Mouse (Mus musculus): ENCODE results near the gene Dgkb. TPM values are rescaled to one million over a fixed set of nuclear protein-coding genes. Genes with fewer than 3 reads are reported as not detected.

Dgkb gene
- 0.46 and 0.71 TPM in 2 replicates for polyA plus RNA-seq (2014; fragmentation: Nextera tagmentation; extraction: Ambion mirVana)

DNA sequence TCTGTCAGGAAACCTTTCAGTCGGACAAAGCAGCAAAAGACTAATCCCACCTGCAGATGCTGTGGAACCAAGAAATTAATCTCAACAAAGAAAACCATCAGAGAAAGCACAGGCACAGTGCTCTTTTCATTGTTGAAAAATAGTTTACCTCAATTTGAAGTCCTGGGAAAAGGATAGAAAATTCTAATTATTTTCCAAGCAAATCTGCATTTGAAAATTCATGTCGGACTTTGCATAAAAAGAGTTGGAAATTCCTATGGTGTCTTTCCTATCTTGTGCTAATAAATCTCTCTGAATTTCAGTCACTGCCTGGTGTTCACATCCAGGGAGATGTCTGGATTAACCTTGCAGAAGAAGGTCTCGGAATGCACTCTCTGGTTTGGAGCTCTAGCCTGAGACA is at the start of gene Dgkb:
Gene Dgkb, plus strand, starts transcription at position 301 of the 400 bp plus-strand sequence.
- Histone ChIP-seq H3K4me1 (ENCODE audit: control insufficient read depth, insufficient read depth, low read length) (no peaks in the 10 kb centered on the region), H3K27me3 (ENCODE audit: control insufficient read depth, insufficient read depth, low read length) (no peaks in the 10 kb centered on the region), H3K9me3 (ENCODE audit: control insufficient read depth, low read length) (no peaks in the 10 kb centered on the region), H3K4me2 (no peak within 1 kb of the TSS), H3K27ac (ENCODE audit: low read depth, low read length) (no peak within 1 kb of the TSS), H3K4me3 (ENCODE audit: low read depth, low read length) (no peak within 1 kb of the TSS), H3K36me3 (ENCODE audit: control insufficient read depth, insufficient read depth, low read length) (no peaks in the 10 kb centered on the region), H3K9ac (ENCODE audit: low read length) (no peak within 1 kb of the TSS)
- ATAC-seq (ENCODE audit: low FRiP score): no peak
- DNase-seq (ENCODE audit: low spot score, missing footprints): no peak
- 69% methylated on average over 3 of the region's 3 CpGs for WGBS

DNA sequence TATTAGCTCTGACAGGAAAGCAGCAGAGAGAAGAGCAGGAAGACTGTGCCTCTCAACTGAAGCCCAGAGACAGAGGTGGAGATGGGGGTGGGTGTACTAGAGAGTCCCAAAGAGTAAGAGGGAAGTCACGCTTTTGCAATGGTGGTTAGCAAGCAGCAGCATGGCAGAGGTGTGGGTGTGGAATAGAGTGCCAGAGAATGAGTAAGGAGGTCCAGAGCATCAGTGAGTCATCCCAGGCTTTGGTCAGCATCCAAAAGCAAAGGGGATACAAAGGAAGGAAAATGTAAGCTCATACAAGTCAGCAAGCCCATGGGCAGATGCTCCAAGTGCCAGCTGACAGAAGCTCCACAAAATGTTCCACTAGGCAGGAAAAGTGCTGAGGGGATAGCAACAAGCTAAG is 47.7 kb upstream of the Dgkb start:
- Histone ChIP-seq H3K9me3 (ENCODE audit: control insufficient read depth, low read length) (no peaks in the 10 kb centered on the region), H3K9ac (ENCODE audit: low read length) (no peak overlapping the region), H3K27ac (ENCODE audit: low read depth, low read length) (no peak overlapping the region), H3K4me2 (no peak overlapping the region), H3K27me3 (ENCODE audit: control insufficient read depth, insufficient read depth, low read length) (no peaks in the 10 kb centered on the region), H3K4me3 (ENCODE audit: low read depth, low read length) (no peak overlapping the region), H3K4me1 (ENCODE audit: control insufficient read depth, insufficient read depth, low read length) (0 out of 2 replicates have a peak, but pooled peaks cover 2% of the 10 kb centered on the region), H3K36me3 (ENCODE audit: control insufficient read depth, insufficient read depth, low read length) (no peaks in the 10 kb centered on the region)
- ATAC-seq (ENCODE audit: low FRiP score): no peak
- 93% methylated on average over 1 of the region's 1 CpGs for WGBS
- no peak for DNase-seq (ENCODE audit: low spot score, missing footprints)

DNA sequence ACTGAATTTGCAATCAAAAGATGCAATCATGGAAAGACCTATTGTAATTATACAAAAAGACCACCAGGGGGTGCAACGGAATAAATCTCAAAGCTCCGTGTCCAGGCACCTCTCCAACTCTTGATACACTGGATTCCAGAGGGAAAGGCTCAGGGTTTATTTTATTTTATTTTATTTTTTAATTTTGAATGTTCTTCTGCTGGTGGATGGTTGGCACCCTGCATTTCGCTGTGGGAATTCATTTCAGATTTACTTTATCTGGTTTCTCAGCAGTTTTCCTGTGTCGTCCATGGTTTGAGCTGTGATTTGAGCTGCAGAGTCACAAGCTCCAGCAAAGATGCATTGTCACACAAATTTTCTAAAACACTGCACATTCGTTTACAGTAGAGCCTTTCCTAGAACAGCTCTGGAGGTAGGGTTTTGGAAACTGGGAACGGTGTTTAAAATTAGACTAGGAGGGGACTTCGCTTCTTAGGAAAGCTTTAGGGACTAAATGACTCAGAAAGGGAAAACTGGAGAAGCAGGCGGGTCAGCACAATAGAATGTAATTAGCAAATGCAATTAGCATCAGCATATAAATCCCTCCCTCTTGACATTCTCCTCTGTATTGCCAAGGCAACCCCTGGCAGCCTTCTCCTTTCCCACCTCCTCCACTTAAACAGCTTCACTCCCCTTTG is 43.7 kb upstream of the Dgkb start:
- H3K9me3 ChIP-seq (ENCODE audit: control insufficient read depth, low read length): no peaks in the 10 kb centered on the region
- H3K4me3 ChIP-seq (ENCODE audit: low read depth, low read length): no peak overlapping the region
- peak; percentile 90 for DNase-seq (ENCODE audit: low spot score, missing footprints)
- H3K27me3 ChIP-seq (ENCODE audit: control insufficient read depth, insufficient read depth, low read length): no peaks in the 10 kb centered on the region
- H3K4me1 ChIP-seq (ENCODE audit: control insufficient read depth, insufficient read depth, low read length): 0 out of 2 replicates have a peak, but pooled peaks cover 2% of the 10 kb centered on the region
- peak; percentile 86 for ATAC-seq (ENCODE audit: low FRiP score)
- peak overlapping the region; percentile 33; the same call in 1 of the 2 replicates for H3K9ac ChIP-seq (ENCODE audit: low read length)
- no peaks in the 10 kb centered on the region for H3K36me3 ChIP-seq (ENCODE audit: control insufficient read depth, insufficient read depth, low read length)
- peak overlapping the region; percentile 28 for H3K4me2 ChIP-seq
- no peak overlapping the region for H3K27ac ChIP-seq (ENCODE audit: low read depth, low read length)
- WGBS: 9% methylated on average over 8 of the region's 8 CpGs

- ATAC-seq (ENCODE audit: low FRiP score): 0 out of 2 replicates have a peak, but pooled peaks have one; percentile 23
- H3K4me3 ChIP-seq (ENCODE audit: low read depth, low read length): no peak overlapping the region
- H3K36me3 ChIP-seq (ENCODE audit: control insufficient read depth, insufficient read depth, low read length): no peaks in the 10 kb centered on the region
- H3K27me3 ChIP-seq (ENCODE audit: control insufficient read depth, insufficient read depth, low read length): no peaks in the 10 kb centered on the region
- H3K9ac ChIP-seq (ENCODE audit: low read length): no peak overlapping the region
- no peak for DNase-seq (ENCODE audit: low spot score, missing footprints)
- H3K9me3 ChIP-seq (ENCODE audit: control insufficient read depth, low read length): no peaks in the 10 kb centered on the region
- H3K4me1 ChIP-seq (ENCODE audit: control insufficient read depth, insufficient read depth, low read length): 0 out of 2 replicates have a peak, but pooled peaks cover 2% of the 10 kb centered on the region
- no peak overlapping the region for H3K4me2 ChIP-seq
- H3K27ac ChIP-seq (ENCODE audit: low read depth, low read length): no peak overlapping the region
- 34% methylated on average over 2 of the region's 2 CpGs for WGBS
Observed at GRCm38 (mm10) chr12:37774591-37774990, 42.9 kb upstream of the Dgkb start.

- no peak overlapping the region for H3K4me3 ChIP-seq (ENCODE audit: low read depth, low read length)
- DNase-seq (ENCODE audit: low spot score, missing footprints): no peak
- 88% methylated on average over 4 of the region's 4 CpGs for WGBS
- no peak for ATAC-seq (ENCODE audit: low FRiP score)
- no peak overlapping the region for H3K27ac ChIP-seq (ENCODE audit: low read depth, low read length)
- no peaks in the 10 kb centered on the region for H3K4me1 ChIP-seq (ENCODE audit: control insufficient read depth, insufficient read depth, low read length)
- H3K9ac ChIP-seq (ENCODE audit: low read length): no peak overlapping the region
- H3K9me3 ChIP-seq (ENCODE audit: control insufficient read depth, low read length): no peaks in the 10 kb centered on the region
- H3K36me3 ChIP-seq (ENCODE audit: control insufficient read depth, insufficient read depth, low read length): no peaks in the 10 kb centered on the region
- H3K27me3 ChIP-seq (ENCODE audit: control insufficient read depth, insufficient read depth, low read length): no peaks in the 10 kb centered on the region
- H3K4me2 ChIP-seq: no peak overlapping the region
Observed at GRCm38 (mm10) chr12:37796265-37796928, 21.1 kb upstream of the Dgkb start.

DNA sequence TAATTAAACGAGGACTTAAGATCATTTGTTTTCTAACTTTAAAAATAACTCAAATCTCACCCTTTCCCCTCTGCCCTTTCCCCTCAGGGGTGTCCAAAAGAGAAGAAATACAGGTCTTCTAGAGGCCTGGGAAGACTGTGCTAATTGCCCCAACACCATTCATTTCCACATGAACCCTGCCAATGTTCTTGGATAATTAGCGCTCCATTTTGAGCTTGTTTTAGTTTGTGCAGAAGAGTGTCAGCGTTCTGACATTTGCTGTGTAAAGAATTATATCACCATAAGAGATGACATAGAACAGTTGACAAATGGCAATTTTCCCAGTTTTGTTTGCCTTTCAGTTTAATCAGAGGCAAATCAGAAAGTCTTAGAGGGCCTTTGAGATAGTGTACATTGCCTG is 3.4 kb upstream of the Dgkb start:
- 88% methylated on average over 3 of the region's 3 CpGs for WGBS
- no peak for ATAC-seq (ENCODE audit: low FRiP score)
- no peak overlapping the region for H3K9ac ChIP-seq (ENCODE audit: low read length)
- no peaks in the 10 kb centered on the region for H3K36me3 ChIP-seq (ENCODE audit: control insufficient read depth, insufficient read depth, low read length)
- no peaks in the 10 kb centered on the region for H3K9me3 ChIP-seq (ENCODE audit: control insufficient read depth, low read length)
- no peak overlapping the region for H3K27ac ChIP-seq (ENCODE audit: low read depth, low read length)
- H3K27me3 ChIP-seq (ENCODE audit: control insufficient read depth, insufficient read depth, low read length): no peaks in the 10 kb centered on the region
- H3K4me3 ChIP-seq (ENCODE audit: low read depth, low read length): no peak overlapping the region
- no peak overlapping the region for H3K4me2 ChIP-seq
- H3K4me1 ChIP-seq (ENCODE audit: control insufficient read depth, insufficient read depth, low read length): no peaks in the 10 kb centered on the region
- DNase-seq (ENCODE audit: low spot score, missing footprints): no peak

DNA sequence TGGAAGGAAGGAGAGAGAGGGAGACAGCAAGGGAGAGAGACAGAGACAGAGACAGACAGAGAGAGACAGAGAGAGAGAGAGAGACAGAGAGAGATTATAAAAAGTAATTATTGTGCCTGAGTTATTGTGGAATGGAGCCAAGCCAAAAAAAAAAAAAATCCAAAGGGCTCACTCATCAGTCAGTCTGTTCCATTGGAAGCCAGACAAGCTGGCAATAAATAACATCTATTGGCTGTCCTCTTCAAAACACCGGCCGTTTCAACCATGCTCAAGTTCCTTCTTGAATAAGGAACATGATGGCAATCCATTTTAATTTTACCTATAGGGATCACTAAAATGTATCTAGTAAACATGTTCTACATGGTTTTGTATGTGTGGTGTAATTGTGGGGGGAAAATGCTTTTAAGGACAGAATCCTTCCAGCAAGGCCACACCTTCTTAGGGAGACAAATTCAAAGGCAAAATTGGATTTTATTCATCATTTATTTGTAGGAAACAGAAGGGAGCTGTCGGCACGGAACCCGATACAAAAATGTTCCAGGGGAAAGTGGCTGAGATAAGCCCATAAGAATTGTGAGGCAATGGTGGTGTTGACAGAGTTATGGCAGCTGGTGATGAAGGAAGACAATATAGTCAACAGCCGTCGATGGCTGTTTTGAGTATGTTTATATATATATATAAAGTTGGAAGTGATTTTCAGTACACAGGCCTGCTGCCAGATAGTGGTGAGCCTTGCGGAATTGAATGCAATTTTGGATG is 3.7 kb downstream of the Dgkb start:
- H3K9ac ChIP-seq (ENCODE audit: low read length): no peak overlapping the region
- no peaks in the 10 kb centered on the region for H3K36me3 ChIP-seq (ENCODE audit: control insufficient read depth, insufficient read depth, low read length)
- H3K9me3 ChIP-seq (ENCODE audit: control insufficient read depth, low read length): no peaks in the 10 kb centered on the region
- ATAC-seq (ENCODE audit: low FRiP score) (no peak), DNase-seq (ENCODE audit: low spot score, missing footprints) (no peak)
- 93% methylated on average over 8 of the region's 8 CpGs for WGBS
- no peaks in the 10 kb centered on the region for H3K4me1 ChIP-seq (ENCODE audit: control insufficient read depth, insufficient read depth, low read length)
- H3K27ac ChIP-seq (ENCODE audit: low read depth, low read length): no peak overlapping the region
- H3K27me3 ChIP-seq (ENCODE audit: control insufficient read depth, insufficient read depth, low read length): no peaks in the 10 kb centered on the region
- H3K4me3 ChIP-seq (ENCODE audit: low read depth, low read length): no peak overlapping the region
- no peak overlapping the region for H3K4me2 ChIP-seq

- Histone ChIP-seq H3K9ac (ENCODE audit: low read length) (peak overlapping the region; percentile 51), H3K4me2 (peak overlapping the region; percentile 87), H3K4me3 (ENCODE audit: low read depth, low read length) (peak overlapping the region; percentile 40), H3K36me3 (ENCODE audit: control insufficient read depth, insufficient read depth, low read length) (no peaks in the 10 kb centered on the region), H3K4me1 (ENCODE audit: control insufficient read depth, insufficient read depth, low read length) (peaks cover 3% of the 10 kb centered on the region; the same call in 1 of the 2 replicates), H3K27me3 (ENCODE audit: control insufficient read depth, insufficient read depth, low read length) (no peaks in the 10 kb centered on the region), H3K9me3 (ENCODE audit: control insufficient read depth, low read length) (no peaks in the 10 kb centered on the region), H3K27ac (ENCODE audit: low read depth, low read length) (no peak overlapping the region)
- 0% methylated on average over 26 of the region's 26 CpGs for WGBS
- ATAC-seq (ENCODE audit: low FRiP score): peak; percentile 82
- peak; percentile 94 for DNase-seq (ENCODE audit: low spot score, missing footprints)
Observed at GRCm38 (mm10) chr12:37880042-37881017, 62.8 kb downstream of the Dgkb start.

All from midbrain, embryonic 11.5 days (tissue).